Mouse (Mus musculus): ENCODE measurements around the gene Pou2f1.

Pou2f1 gene

DNA sequence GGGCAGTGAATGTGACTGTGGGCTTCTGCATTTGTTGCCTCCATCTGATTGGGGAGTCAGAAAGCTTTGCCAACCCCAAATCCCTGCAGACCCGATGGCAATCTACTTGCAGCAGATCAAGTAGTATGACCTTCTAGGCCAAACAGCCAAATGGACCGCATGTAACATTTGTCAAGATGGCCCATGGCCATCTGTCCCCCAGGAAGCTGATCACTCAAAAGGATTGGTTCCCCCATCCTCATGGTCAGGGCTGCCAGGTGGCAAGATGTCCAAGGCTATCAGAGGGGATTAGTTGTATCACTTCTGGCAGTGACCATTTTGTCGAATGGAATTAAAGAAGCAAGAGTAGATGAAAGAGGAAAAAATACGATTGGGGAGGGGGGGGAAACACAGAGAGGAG, 163.3 kb downstream of the Pou2f1 start:
- DNase-seq, result no peak

DNA sequence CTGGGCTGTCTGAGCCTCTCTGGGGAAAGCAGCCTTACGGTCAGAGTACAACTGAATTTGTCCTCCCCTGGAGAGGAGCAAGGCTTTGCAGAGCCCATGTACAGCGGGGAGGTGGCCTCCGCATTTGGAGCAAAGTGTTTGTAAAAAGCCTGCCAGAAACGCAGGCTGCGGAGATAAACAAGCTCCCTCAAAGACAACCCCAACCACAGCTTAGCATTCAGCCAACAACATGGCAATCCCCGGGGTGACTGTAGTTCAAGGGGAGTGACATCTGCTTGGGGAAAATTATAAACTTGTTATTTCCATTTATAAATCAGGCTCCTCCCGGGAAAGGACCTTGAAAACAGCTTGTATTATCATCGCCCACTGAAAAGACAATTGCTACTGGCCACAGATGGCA, 164.9 kb downstream of the Pou2f1 start:
- no peak for DNase-seq

DNA sequence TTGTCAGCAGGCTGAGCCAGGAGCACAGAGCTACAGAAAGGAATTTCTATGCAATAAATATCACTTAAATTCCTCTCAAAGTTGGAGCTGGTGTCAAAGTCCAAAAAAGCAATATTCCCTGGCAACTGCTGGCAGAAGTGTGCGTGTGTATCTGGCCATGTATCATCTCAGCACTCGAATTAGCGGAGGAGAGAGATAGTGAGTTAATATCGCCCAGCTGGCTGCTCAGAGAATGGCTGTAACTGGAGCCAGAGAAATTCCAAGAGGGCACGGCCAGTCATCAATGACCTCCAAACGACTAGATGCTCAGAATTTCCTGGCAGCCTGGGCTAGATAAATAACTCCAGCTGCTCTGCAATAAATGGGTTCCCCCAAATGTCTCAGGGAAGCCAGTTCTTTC, 166.0 kb downstream of the Pou2f1 start:
- DNase-seq, result peak; percentile 77

DNA sequence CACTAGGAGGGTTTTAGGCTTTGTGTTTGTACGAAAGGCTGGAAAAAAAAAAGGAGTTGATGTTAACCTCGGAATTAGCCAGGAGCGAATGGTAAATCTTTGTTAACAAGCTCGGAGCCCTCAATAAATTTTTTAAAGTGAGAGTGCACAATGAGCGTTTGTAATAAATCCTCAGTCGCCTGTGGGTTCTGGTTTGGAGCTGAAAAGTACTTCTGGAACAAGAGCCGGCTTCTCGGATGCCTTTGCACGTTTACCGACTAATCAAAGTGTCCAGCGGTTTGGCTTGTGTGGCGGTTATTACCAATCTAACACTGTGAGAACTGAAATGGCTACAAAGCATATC, 167.9 kb downstream of the Pou2f1 start:
- peak; percentile 58 for DNase-seq

DNA sequence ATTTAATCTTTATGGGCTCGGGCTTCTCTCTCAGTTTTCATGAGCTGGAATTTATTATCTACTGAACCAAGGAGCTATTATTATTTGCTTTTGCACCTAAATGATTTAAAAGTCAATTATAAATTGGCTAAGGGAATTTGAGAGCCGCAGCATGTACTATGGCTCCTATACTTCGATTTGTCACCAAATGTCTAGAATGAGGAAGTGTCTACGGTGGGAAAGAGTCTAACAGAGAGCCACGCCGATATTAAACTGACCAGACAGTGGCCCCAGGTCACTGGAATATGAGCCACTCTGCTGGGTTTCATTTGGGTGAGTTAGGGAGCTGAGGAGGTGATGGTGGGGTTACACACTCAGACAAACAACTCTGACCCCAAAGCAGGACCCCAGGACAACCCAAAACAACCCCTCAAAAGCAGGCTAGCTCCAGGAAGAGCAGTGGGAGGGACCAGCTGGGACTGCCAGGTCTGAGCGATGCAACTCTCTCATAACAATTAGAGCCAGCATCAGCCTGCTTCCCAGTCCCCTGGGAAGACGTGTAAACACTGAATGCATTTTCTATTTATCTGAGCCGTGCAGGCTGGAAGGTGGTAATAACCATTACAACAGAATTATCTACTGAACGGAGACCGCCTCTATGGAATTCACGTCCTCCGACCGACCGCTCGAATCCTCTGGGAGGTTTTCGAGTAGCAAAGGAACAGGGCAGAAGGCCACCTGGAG, 168.4 kb downstream of the Pou2f1 start:
- peak; percentile 71 for DNase-seq

DNA sequence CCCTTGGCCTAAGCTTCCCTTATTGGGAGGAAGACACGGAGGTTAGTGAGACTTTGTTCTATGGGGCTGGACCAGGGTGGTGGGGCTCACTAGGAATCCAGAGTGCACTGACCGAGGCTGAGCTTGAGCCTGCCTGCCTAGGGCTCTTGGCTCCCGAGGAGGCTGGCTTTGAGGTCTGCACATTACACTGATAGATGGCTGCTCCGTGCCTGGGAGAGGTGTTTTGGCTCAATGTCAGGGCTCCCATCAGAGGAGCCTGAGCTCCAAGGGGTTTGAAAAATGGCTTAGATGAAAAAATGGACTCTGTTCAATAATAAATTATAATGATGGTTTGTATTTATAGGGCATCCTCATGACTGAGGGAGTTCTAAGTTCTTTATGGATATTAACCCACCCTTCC, 169.2 kb downstream of the Pou2f1 start:
- peak; percentile 50 for DNase-seq

DNA sequence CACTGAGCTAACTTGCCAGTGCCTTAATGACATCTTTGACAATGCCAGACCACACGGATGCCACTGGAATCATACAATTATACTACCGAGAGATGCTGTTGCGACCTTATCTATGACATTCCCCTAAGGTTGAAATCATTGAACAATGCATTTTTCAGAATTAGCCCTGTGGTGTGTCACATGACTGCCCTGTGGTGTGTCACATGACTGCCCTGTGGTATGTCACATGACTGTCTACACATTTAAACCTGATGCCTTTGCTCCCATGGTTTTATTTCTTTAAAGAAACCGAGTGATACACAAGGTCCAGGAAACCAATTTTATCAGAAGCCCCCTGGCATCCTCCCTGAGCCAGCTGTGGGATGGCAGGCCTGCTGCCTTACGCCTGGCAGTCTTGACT, 172.6 kb downstream of the Pou2f1 start:
- no peak for DNase-seq

DNA sequence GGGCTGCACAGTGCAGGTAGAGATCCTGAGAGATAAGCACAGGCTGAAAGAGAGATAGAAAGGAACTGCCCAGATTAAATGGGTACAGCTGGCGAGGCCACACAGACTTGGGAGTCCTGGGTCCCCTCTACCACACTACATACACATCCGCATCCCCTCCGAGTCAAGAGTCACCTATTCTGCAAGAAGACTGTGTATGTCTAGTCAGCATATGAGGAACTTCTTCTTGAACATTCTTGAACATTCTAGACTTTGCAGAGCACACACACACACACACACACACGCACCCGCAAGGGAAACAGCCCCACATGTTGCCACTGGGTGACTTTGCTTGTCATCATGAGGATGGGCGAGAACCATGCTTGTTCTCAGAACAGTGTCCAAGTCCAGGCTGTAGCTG, 173.9 kb downstream of the Pou2f1 start:
- no peak for DNase-seq

DNA sequence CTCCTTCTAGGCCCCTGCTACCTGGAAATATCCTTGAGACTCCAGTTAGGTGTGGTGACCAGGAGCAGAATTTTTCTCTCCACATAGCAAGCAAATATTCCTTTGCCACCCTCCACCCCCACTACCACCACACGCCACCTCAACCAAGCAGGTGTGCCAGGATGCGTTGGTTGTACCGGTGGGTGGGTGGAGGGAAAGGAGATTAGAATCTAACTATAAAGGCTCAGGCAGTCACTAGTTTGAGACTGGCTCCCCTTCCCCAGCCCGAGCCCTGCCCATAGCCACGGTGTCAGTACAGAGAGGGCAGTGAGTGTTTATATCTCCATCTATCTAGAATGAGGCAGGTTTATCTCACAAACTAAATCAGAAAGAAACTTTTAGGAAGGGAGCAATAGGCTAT, 174.3 kb downstream of the Pou2f1 start:
- DNase-seq, result no peak

DNA sequence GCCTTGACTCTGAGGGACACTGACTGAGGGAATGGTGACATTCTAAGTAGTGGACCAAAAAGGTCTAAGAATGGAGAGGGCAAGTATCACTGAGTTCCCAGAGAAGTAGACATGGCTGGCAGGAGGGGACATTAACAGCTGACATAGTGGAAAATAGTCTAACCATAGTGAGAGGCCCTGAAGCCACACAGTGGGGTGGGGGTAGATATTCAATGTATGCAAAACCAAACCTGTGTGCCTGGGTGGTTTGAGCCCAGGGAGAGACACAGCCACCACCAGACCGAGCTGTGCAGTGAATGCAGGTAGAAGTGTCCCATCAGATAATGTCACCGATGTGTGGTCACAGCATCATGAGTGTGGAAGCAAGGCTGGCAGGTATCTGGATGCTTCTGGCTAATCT, 180.4 kb downstream of the Pou2f1 start:
- no peak for DNase-seq

DNA sequence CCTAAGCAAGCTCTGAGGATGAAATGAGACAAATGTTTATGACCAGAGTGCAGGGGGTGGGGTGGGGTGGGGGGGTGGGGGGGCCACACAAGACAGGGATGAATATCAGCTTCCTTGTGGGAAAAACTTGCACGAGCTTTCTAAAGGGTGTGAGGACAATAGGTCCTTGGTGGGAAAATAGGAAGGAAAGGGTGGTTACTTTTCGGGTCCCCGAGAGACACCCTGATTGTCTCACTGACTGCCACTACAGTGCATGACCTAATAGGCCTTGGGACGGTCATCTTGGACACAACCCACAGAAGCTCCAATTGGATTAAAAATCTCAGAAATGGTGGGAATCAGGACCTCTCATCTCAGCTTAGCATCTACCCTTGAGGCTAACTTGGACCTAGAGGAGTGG, 183.3 kb downstream of the Pou2f1 start:
- DNase-seq, result no peak

DNA sequence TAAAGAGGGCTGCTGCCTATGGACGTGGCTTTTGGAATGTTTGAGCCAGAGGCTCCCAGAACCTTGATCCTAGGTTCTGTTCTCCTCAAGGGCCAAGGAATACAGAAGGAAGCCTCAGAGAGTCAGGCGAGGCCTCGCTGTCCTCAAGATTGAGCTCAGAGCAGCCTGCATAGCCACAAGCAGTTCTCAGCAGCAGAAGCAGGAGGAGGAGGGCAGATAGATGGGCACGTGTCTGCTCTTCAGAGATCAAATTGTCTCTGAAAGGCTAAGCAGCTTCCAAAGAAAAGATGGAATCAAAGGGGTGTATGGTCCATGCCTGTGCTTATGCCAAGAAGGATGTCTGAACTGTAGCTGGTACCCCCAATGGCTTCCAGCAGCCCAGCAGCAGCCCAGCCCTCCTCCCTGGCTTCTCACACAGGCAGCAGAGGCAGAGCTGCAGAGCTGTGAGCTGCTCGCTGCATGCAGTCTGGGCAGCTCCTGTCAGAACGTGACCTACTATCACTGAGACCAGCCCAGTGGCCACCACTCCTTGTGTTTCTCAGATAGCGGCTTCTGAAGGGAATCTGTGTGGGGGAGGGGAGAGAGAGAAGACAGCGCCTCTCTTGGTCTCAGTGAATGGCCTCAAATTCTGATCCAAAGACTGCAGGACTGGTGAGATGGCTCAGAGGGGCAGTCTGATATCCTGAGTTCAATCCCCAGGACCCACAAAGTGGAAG, 184.2 kb downstream of the Pou2f1 start:
- peak; percentile 57 for DNase-seq

DNA sequence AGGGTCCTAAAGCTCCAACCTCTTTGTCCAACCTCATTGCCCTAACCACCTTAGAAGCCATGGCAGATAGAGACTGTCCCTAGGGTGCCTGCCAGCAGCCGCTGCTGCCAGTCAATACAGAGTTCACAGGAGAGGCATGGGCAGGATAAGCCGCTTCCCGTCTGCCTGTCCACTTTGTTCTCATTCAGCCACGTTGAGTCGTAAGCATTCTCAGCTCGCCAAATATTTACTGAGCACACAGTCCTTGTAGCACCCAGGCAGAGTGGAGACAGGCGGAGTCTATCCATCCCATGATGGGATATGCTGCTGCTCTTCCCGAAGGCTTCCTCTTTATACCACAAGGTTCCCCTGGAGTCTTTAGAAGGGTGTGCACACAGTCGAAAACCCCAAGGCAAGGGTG, 185.2 kb downstream of the Pou2f1 start:
- DNase-seq, result no peak

DNA sequence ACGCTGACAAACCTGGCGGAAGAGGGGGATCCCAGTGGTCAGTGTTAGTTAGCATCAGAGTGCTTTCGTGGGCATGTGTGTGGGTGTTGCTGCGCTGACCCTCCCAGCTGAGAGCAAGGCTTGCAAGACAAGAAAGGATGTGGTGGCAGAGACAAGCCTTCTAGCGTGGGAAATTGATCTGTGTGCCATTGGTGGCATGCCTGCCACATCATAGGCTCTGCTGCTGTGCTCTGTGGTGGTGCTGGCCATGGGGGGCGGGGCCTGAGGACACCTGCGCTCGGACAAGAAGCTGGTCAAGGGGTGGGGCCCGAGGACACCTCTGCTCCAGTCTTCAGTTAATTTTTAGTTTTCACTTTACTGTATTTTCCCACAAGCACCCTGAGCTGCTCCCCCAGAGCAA, 186.1 kb downstream of the Pou2f1 start:
- no peak for DNase-seq

Measured in embryo, embryonic 11 days (tissue).